Mouse (Mus musculus) lung, adult 2 months (tissue): ENCODE data around the gene Xntrpc.

Source experiments
- CTCF ChIP-seq: fragments of 200-500 bp; IDR thresholded peaks from 2 replicates; pipeline ENCODE4 v1.5.1; 2011; ENCODE audit warnings: mild to moderate bottlenecking, low read length, control low read depth; ENCODE audit not compliant: insufficient read depth
- POLR2A ChIP-seq: fragments of 200-500 bp; IDR thresholded peaks from 2 replicates; pipeline ENCODE4 v1.6.1; 2011; ENCODE audit warnings: low read depth, mild to moderate bottlenecking, control low read depth, low read length, borderline replicate concordance; ENCODE audit errors: extremely low read depth

GRCm38 (mm10) chr7:102066363-102066762 is 850 bp downstream of the Xntrpc start:
- no peak for TF ChIP-seq CTCF
- TF ChIP-seq POLR2A: no peak
